Comparison of ENCODE assay signal across 8 mouse cellular contexts in the genomic region with DNA sequence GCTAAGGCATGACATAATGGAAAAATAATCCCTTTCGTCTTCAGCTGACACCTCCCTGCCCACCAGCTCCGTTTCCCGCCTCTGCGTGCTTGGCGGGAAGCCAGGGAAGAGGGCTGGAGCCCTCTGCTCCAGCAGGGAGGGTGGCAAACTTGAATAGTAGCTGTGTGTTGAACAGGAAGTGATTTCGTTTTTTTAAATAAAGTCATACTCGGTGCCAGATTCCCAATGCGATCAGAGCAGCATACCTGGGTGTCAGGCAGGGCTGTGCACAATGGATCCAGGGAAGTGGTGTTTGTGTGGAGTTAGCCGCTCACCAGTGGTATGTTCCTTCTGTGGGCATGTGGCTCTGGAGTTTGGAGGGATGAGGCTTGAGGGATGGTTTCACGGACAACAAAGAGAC.
DNase-seq lines count a peak whose midpoint lies in the region; ATAC-seq and TF ChIP-seq lines count a peak whose summit lies in the region.

No protein-coding gene starts in this region.

- H3K4me3 ChIP-seq in heart, embryonic 10.5 days: no peak overlapping the region
- no peak overlapping the region for H3K4me3 ChIP-seq in lung, embryonic 14.5 days (ENCODE audit: low read depth, low read length)
- H3K4me3 ChIP-seq in forebrain, embryonic 13.5 days: no peak overlapping the region
- no peak overlapping the region for H3K4me3 ChIP-seq in midbrain, embryonic 16.5 days (ENCODE audit: low read depth, low read length)

- no peak overlapping the region for H3K4me2 ChIP-seq in lung, embryonic 14.5 days
- H3K4me2 ChIP-seq in forebrain, embryonic 13.5 days: no peak overlapping the region
- H3K4me2 ChIP-seq in midbrain, embryonic 16.5 days (ENCODE audit: low read length): no peak overlapping the region

- no peaks in the 10 kb centered on the region for H3K27me3 ChIP-seq in heart, embryonic 10.5 days (ENCODE audit: insufficient read depth, poor library complexity, severe bottlenecking)
- no peaks in the 10 kb centered on the region for H3K27me3 ChIP-seq in lung, embryonic 14.5 days (ENCODE audit: insufficient read depth, low read length)
- H3K27me3 ChIP-seq in forebrain, embryonic 13.5 days: no peaks in the 10 kb centered on the region
- H3K27me3 ChIP-seq in midbrain, embryonic 16.5 days (ENCODE audit: control insufficient read depth, insufficient read depth, low read depth, low read length): no peaks in the 10 kb centered on the region

- WGBS in heart, embryonic 10.5 days: 49% methylated on average over 10 of the region's 10 CpGs
- WGBS in lung, embryonic 14.5 days: 23% methylated on average over 10 of the region's 10 CpGs
- 34% methylated on average over 10 of the region's 10 CpGs for WGBS in forebrain, embryonic 13.5 days
- 42% methylated on average over 10 of the region's 10 CpGs for WGBS in midbrain, embryonic 16.5 days

- peak; percentile 74; the same call in 1 of the 2 replicates for ATAC-seq in lung, embryonic 14.5 days (ENCODE audit: insufficient read depth)
- peak; percentile 75 for ATAC-seq in forebrain, embryonic 13.5 days
- peak; percentile 15; the same call in 1 of the 2 replicates for ATAC-seq in midbrain, embryonic 16.5 days

- DNase-seq in heart, adult 11 months: peak; percentile 88
- no peak for DNase-seq in heart, embryonic 10.5 days (ENCODE audit: low spot score)
- peak; percentile 80 for DNase-seq in lung, embryonic 14.5 days
- no peak for DNase-seq in lung, postnatal 25 days (ENCODE audit: low spot score)
- DNase-seq in spleen, postnatal 14 days (ENCODE audit: low spot score in 2 of 2): no peak
- DNase-seq in gastrocnemius, postnatal 4 days (ENCODE audit: low spot score in 2 of 2): no peak

- H3K9me3 ChIP-seq in heart, embryonic 10.5 days: no peaks in the 10 kb centered on the region
- H3K9me3 ChIP-seq in lung, embryonic 14.5 days (ENCODE audit: low read depth, low read length): no peaks in the 10 kb centered on the region
- no peaks in the 10 kb centered on the region for H3K9me3 ChIP-seq in forebrain, embryonic 13.5 days (replicated peaks)
- H3K9me3 ChIP-seq in midbrain, embryonic 16.5 days (replicated peaks; ENCODE audit: control insufficient read depth, low read length, poor library complexity, severe bottlenecking): no peaks in the 10 kb centered on the region

- no peaks in the 10 kb centered on the region for H3K36me3 ChIP-seq in heart, embryonic 10.5 days
- H3K36me3 ChIP-seq in lung, embryonic 14.5 days (ENCODE audit: insufficient read depth): no peaks in the 10 kb centered on the region
- H3K36me3 ChIP-seq in forebrain, embryonic 13.5 days (ENCODE audit: poor library complexity, severe bottlenecking): no peaks in the 10 kb centered on the region
- H3K36me3 ChIP-seq in midbrain, embryonic 16.5 days (ENCODE audit: control insufficient read depth, insufficient read depth, low read length): no peaks in the 10 kb centered on the region

- peaks cover 8% of the 10 kb centered on the region; the same call in 1 of the 2 replicates for H3K4me1 ChIP-seq in heart, embryonic 10.5 days
- no peaks in the 10 kb centered on the region for H3K4me1 ChIP-seq in lung, embryonic 14.5 days (ENCODE audit: insufficient read depth)
- peaks cover 14% of the 10 kb centered on the region for H3K4me1 ChIP-seq in forebrain, embryonic 13.5 days
- peaks cover 15% of the 10 kb centered on the region for H3K4me1 ChIP-seq in midbrain, embryonic 16.5 days (ENCODE audit: control insufficient read depth, insufficient read depth, low read length)

- H3K9ac ChIP-seq in lung, embryonic 14.5 days: no peak overlapping the region
- no peak overlapping the region for H3K9ac ChIP-seq in forebrain, embryonic 13.5 days
- H3K9ac ChIP-seq in midbrain, embryonic 16.5 days (ENCODE audit: low read depth, low read length): no peak overlapping the region

- H3K27ac ChIP-seq in heart, embryonic 10.5 days: no peak overlapping the region
- no peak overlapping the region for H3K27ac ChIP-seq in lung, embryonic 14.5 days (ENCODE audit: low read depth)
- no peak overlapping the region for H3K27ac ChIP-seq in forebrain, embryonic 13.5 days
- H3K27ac ChIP-seq in midbrain, embryonic 16.5 days (ENCODE audit: low read length): peak overlapping the region; percentile 48; the same call in 1 of the 2 replicates

- TF ChIP-seq CTCF in lung, embryonic 14.5 days (IDR thresholded peaks at IDR 0.05; ENCODE audit: low read depth): no peak

Comparison
In these comparisons a context has a peak if more than half of its experiments do, and no peak if none do; other contexts are left out.
1. DNase-seq: peak in heart, adult 11 months (single experiment) and lung, embryonic 14.5 days (single experiment); none in heart, embryonic 10.5 days (single experiment), lung, postnatal 25 days (single experiment), spleen, postnatal 14 days (0 of 2) and gastrocnemius, postnatal 4 days (0 of 2).
2. ATAC-seq: peak in every context shown above with its lines; median percentile 75 in forebrain, embryonic 13.5 days; 74 in lung, embryonic 14.5 days; 15 in midbrain, embryonic 16.5 days.